Comparison of ENCODE assay signal across 8 mouse cellular contexts in genomic region chr10:58341685-58342084, GRCm38 (mm10). TPM values are rescaled to one million over a fixed set of nuclear protein-coding genes. Genes with fewer than 3 reads are reported as not detected.
DNase-seq lines count a peak whose midpoint lies in the region; ATAC-seq and TF ChIP-seq lines count a peak whose summit lies in the region.

No protein-coding gene starts in this region.

- H3K9me3 ChIP-seq in hindbrain, postnatal 0 days (ENCODE audit: low read length) = no peaks in the 10 kb centered on the region
- H3K9me3 ChIP-seq in lung, embryonic 14.5 days (ENCODE audit: low read depth, low read length) = no peaks in the 10 kb centered on the region
- H3K9me3 ChIP-seq in midbrain, embryonic 10.5 days (replicated peaks) = peaks cover 7% of the 10 kb centered on the region

- H3K4me2 ChIP-seq in hindbrain, postnatal 0 days (ENCODE audit: low read depth, low read length) = no peak overlapping the region
- 0 out of 2 replicates have a peak overlapping the region, but pooled peaks have one; percentile 15 for H3K4me2 ChIP-seq in lung, embryonic 14.5 days

- no peak for DNase-seq in layer of hippocampus, adult 2 months (ENCODE audit: low spot score in 2 of 2)
- DNase-seq in layer of hippocampus, adult 11-12 months (ENCODE audit: low spot score) = no peak
- DNase-seq in gastrocnemius, adult 18-20 months (ENCODE audit: low spot score) = peak; percentile 49
- peak; percentile 15 for DNase-seq in hindbrain, postnatal 0 days (ENCODE audit: low spot score)
- peak; percentile 86 for DNase-seq in lung, embryonic 14.5 days
- no peak for DNase-seq in midbrain, embryonic 10.5 days (ENCODE audit: low spot score)
- no peak for DNase-seq in layer of hippocampus, adult 8-10 months (ENCODE audit: low spot score in 2 of 2)

- H3K36me3 ChIP-seq in hindbrain, postnatal 0 days (ENCODE audit: insufficient read depth, low read length) = no peaks in the 10 kb centered on the region
- no peaks in the 10 kb centered on the region for H3K36me3 ChIP-seq in lung, embryonic 14.5 days (ENCODE audit: insufficient read depth)
- peaks cover 24% of the 10 kb centered on the region; the same call in 1 of the 2 replicates for H3K36me3 ChIP-seq in midbrain, embryonic 10.5 days

- H3K27ac ChIP-seq in layer of hippocampus, adult 2 months = peak overlapping the region; percentile 81
- H3K27ac ChIP-seq in hindbrain, postnatal 0 days = peak overlapping the region; percentile 58; the same call in 1 of the 2 replicates
- H3K27ac ChIP-seq in lung, embryonic 14.5 days (ENCODE audit: low read depth) = peak overlapping the region; percentile 95
- H3K27ac ChIP-seq in midbrain, embryonic 10.5 days (replicated peaks) = no peak overlapping the region

- no peaks in the 10 kb centered on the region for H3K27me3 ChIP-seq in hindbrain, postnatal 0 days (ENCODE audit: insufficient read depth, low read length)
- no peaks in the 10 kb centered on the region for H3K27me3 ChIP-seq in lung, embryonic 14.5 days (ENCODE audit: insufficient read depth, low read length)
- no peaks in the 10 kb centered on the region for H3K27me3 ChIP-seq in midbrain, embryonic 10.5 days (ENCODE audit: low read depth, poor library complexity, severe bottlenecking)

- no peak for TF ChIP-seq CTCF in layer of hippocampus, adult 2 months (conservative IDR thresholded peaks at IDR 0.05)
- TF ChIP-seq CTCF in hindbrain, postnatal 0 days (IDR thresholded peaks at IDR 0.05; ENCODE audit: low read depth) = no peak
- TF ChIP-seq CTCF in lung, embryonic 14.5 days (IDR thresholded peaks at IDR 0.05; ENCODE audit: low read depth) = no peak

- no peak overlapping the region for H3K9ac ChIP-seq in hindbrain, postnatal 0 days (replicated peaks; ENCODE audit: low read length)
- H3K9ac ChIP-seq in lung, embryonic 14.5 days = no peak overlapping the region

- WGBS in hindbrain, postnatal 0 days = 70% methylated on average over 2 of the region's 2 CpGs
- WGBS in lung, embryonic 14.5 days = 22% methylated on average over 2 of the region's 2 CpGs
- 75% methylated on average over 2 of the region's 2 CpGs for WGBS in midbrain, embryonic 10.5 days

- no peaks in the 10 kb centered on the region for H3K4me1 ChIP-seq in hindbrain, postnatal 0 days (ENCODE audit: insufficient read depth, low read length)
- H3K4me1 ChIP-seq in lung, embryonic 14.5 days (ENCODE audit: insufficient read depth) = peaks cover 25% of the 10 kb centered on the region
- 0 out of 2 replicates have a peak, but pooled peaks cover 4% of the 10 kb centered on the region for H3K4me1 ChIP-seq in midbrain, embryonic 10.5 days

- no peak for ATAC-seq in hindbrain, postnatal 0 days
- ATAC-seq in lung, embryonic 14.5 days (ENCODE audit: insufficient read depth) = peak; percentile 96
- no peak for ATAC-seq in cerebellum, adult (ENCODE audit: insufficient number of reproducible peaks, low FRiP score, low TSS enrichment)

- H3K4me3 ChIP-seq in layer of hippocampus, adult 2 months = no peak overlapping the region
- no peak overlapping the region for H3K4me3 ChIP-seq in hindbrain, postnatal 0 days (ENCODE audit: low read length)
- H3K4me3 ChIP-seq in lung, embryonic 14.5 days (ENCODE audit: low read depth, low read length) = no peak overlapping the region
- no peak overlapping the region for H3K4me3 ChIP-seq in midbrain, embryonic 10.5 days

RNA-seq across cellular contexts. Expression of gene Lims1, which starts 18.4 kb away (rescaled TPM):
- 10 to 100 TPM; 20.7 to 22.6 TPM for total RNA-seq in layer of hippocampus, adult 2 months (2021)
- 10 to 100 TPM; 38.1 to 55.4 TPM for total RNA-seq in gastrocnemius, adult 18-20 months (2021)
- total RNA-seq in hindbrain, postnatal 0 days (2014; rRNA removed) = 31.6 and 38.5 TPM in 2 replicates
- polyA plus RNA-seq in hindbrain, postnatal 0 days (2015; fragmentation: Nextera tagmentation; extraction: Ambion mirVana) = 55.7 and 58.7 TPM in 2 replicates
- 200 and 208 TPM in 2 replicates for polyA plus RNA-seq in lung, embryonic 14.5 days (2014; fragmentation: Nextera tagmentation; extraction: Ambion mirVana)
- 109 and 111 TPM in 2 replicates for polyA plus RNA-seq in midbrain, embryonic 10.5 days (2016; fragmentation: Nextera tagmentation; extraction: Ambion mirVana)
- total RNA-seq in layer of hippocampus, adult 8-10 months (2022) = 10 to 100 TPM; 17.4 to 29.1 (median 23.0) TPM

Comparison
In these comparisons a context has a peak if more than half of its experiments do, and no peak if none do; other contexts are left out.
1. DNase-seq: peak in gastrocnemius, adult 18-20 months (single experiment), hindbrain, postnatal 0 days (single experiment) and lung, embryonic 14.5 days (single experiment); none in layer of hippocampus, adult 2 months (0 of 2), layer of hippocampus, adult 11-12 months (single experiment), midbrain, embryonic 10.5 days (single experiment) and layer of hippocampus, adult 8-10 months (0 of 2).